Mouse (Mus musculus): ENCODE measurements around the gene Aebp1.
A peak's percentile ranks its signal among the peaks of the same experiment; 100 is the strongest.
"Not testable (repeated sequence)": the region's sequence is repeated elsewhere in the genome, so short reads cannot be mapped to it uniquely, and the experiment has no call there.

Aebp1 gene

GRCm38 (mm10) chr11:5873192-5873591 lies 11.4 kb downstream of the Aebp1 start:
- Histone ChIP-seq H3K9me3 (ENCODE audit: low read length) (no peaks in the 10 kb centered on the region), H3K4me1 (replicated peaks; ENCODE audit: low read depth, low read length) (peaks cover 68% of the 10 kb centered on the region)

GRCm38 (mm10) chr11:5877421-5877820 lies 15.7 kb downstream of the Aebp1 start:
- TF ChIP-seq NANOG (IDR thresholded peaks at IDR 0.05; ENCODE audit: borderline replicate concordance, low read length) (no peak), CTCF (conservative IDR thresholded peaks at IDR 0.05; ENCODE audit: low read length) (no peak), POU5F1 (IDR thresholded peaks at IDR 0.05; ENCODE audit: borderline replicate concordance, low read length) (no peak)
- peaks cover 46% of the 10 kb centered on the region for H3K36me3 ChIP-seq (ENCODE audit: insufficient read depth, low read length)
- H3K9me3 ChIP-seq (ENCODE audit: low read length), result no peaks in the 10 kb centered on the region
- H3K4me3 ChIP-seq (replicated peaks; ENCODE audit: low read length), result peak overlapping the region; percentile 85
- H3K4me1 ChIP-seq (replicated peaks; ENCODE audit: low read depth, low read length), result peaks cover 70% of the 10 kb centered on the region
- H3K27me3 ChIP-seq (ENCODE audit: insufficient read depth, low read length), result no peaks in the 10 kb centered on the region

More at GRCm38 (mm10) chr11:5873192-5873591, 11.4 kb downstream of the Aebp1 start:
- Histone ChIP-seq H3K4me3 (replicated peaks; ENCODE audit: low read length) (peak overlapping the region; percentile 32; the same call in 1 of the 2 replicates), H3K36me3 (ENCODE audit: insufficient read depth, low read length) (peaks cover 88% of the 10 kb centered on the region), H3K27me3 (ENCODE audit: insufficient read depth, low read length) (no peaks in the 10 kb centered on the region)
- TF ChIP-seq CTCF (conservative IDR thresholded peaks at IDR 0.05; ENCODE audit: low read length) (no peak), NANOG (IDR thresholded peaks at IDR 0.05; ENCODE audit: borderline replicate concordance, low read length) (no peak), POU5F1 (IDR thresholded peaks at IDR 0.05; ENCODE audit: borderline replicate concordance, low read length) (no peak)

- TF ChIP-seq CTCF (conservative IDR thresholded peaks at IDR 0.05; ENCODE audit: low read length), result no peak
- no peak for TF ChIP-seq NANOG (IDR thresholded peaks at IDR 0.05; ENCODE audit: borderline replicate concordance, low read length)
- TF ChIP-seq POU5F1 (IDR thresholded peaks at IDR 0.05; ENCODE audit: borderline replicate concordance, low read length), result no peak
- peaks cover 70% of the 10 kb centered on the region for H3K4me1 ChIP-seq (replicated peaks; ENCODE audit: low read depth, low read length)
Observed at GRCm38 (mm10) chr11:5877921-5878526, 16.3 kb downstream of the Aebp1 start, which contains the start of gene Pold2. Pold2 (minus strand) TSS chr11:5878292.

GRCm38 (mm10) chr11:5878661-5879060 lies 16.9 kb downstream of the Aebp1 start:
- Histone ChIP-seq H3K36me3 (ENCODE audit: insufficient read depth, low read length) (peaks cover 33% of the 10 kb centered on the region), H3K4me1 (replicated peaks; ENCODE audit: low read depth, low read length) (peaks cover 70% of the 10 kb centered on the region), H3K27me3 (ENCODE audit: insufficient read depth, low read length) (no peaks in the 10 kb centered on the region), H3K9me3 (ENCODE audit: low read length) (no peaks in the 10 kb centered on the region), H3K4me3 (replicated peaks; ENCODE audit: low read length) (peak overlapping the region; percentile 85)
- TF ChIP-seq POU5F1 (IDR thresholded peaks at IDR 0.05; ENCODE audit: borderline replicate concordance, low read length) (no peak), CTCF (conservative IDR thresholded peaks at IDR 0.05; ENCODE audit: low read length) (no peak), NANOG (IDR thresholded peaks at IDR 0.05; ENCODE audit: borderline replicate concordance, low read length) (no peak)

More at GRCm38 (mm10) chr11:5877921-5878526, 16.3 kb downstream of the Aebp1 start, which contains the start of gene Pold2:
- Histone ChIP-seq H3K9me3 (ENCODE audit: low read length) (no peaks in the 10 kb centered on the region), H3K27me3 (ENCODE audit: insufficient read depth, low read length) (no peaks in the 10 kb centered on the region), H3K36me3 (ENCODE audit: insufficient read depth, low read length) (peaks cover 40% of the 10 kb centered on the region), H3K4me3 (replicated peaks; ENCODE audit: low read length) (peak within 1 kb of the TSS; percentile 85)

- Histone ChIP-seq H3K36me3 (ENCODE audit: insufficient read depth, low read length) (peaks cover 21% of the 10 kb centered on the region), H3K4me3 (replicated peaks; ENCODE audit: low read length) (0 out of 2 replicates have a peak overlapping the region, but pooled peaks have one; percentile 85), H3K27me3 (ENCODE audit: insufficient read depth, low read length) (no peaks in the 10 kb centered on the region), H3K9me3 (ENCODE audit: low read length) (no peaks in the 10 kb centered on the region), H3K4me1 (replicated peaks; ENCODE audit: low read depth, low read length) (peaks cover 64% of the 10 kb centered on the region)
- TF ChIP-seq CTCF (conservative IDR thresholded peaks at IDR 0.05; ENCODE audit: low read length) (peak; percentile 93), NANOG (IDR thresholded peaks at IDR 0.05; ENCODE audit: borderline replicate concordance, low read length) (no peak), POU5F1 (IDR thresholded peaks at IDR 0.05; ENCODE audit: borderline replicate concordance, low read length) (no peak)
Observed at GRCm38 (mm10) chr11:5879905-5880304, 18.2 kb downstream of the Aebp1 start.

GRCm38 (mm10) chr11:5882518-5882917 lies 20.8 kb downstream of the Aebp1 start:
- Histone ChIP-seq H3K4me3 (replicated peaks; ENCODE audit: low read length) (no peak overlapping the region), H3K4me1 (replicated peaks; ENCODE audit: low read depth, low read length) (peaks cover 58% of the 10 kb centered on the region), H3K36me3 (ENCODE audit: insufficient read depth, low read length) (no peaks in the 10 kb centered on the region), H3K9me3 (ENCODE audit: low read length) (no peaks in the 10 kb centered on the region), H3K27me3 (ENCODE audit: insufficient read depth, low read length) (no peaks in the 10 kb centered on the region)
- no peak for TF ChIP-seq CTCF (conservative IDR thresholded peaks at IDR 0.05; ENCODE audit: low read length)
- no peak for TF ChIP-seq NANOG (IDR thresholded peaks at IDR 0.05; ENCODE audit: borderline replicate concordance, low read length)
- TF ChIP-seq POU5F1 (IDR thresholded peaks at IDR 0.05; ENCODE audit: borderline replicate concordance, low read length), result no peak

GRCm38 (mm10) chr11:5886187-5886586 lies 24.4 kb downstream of the Aebp1 start:
- Histone ChIP-seq H3K4me3 (replicated peaks; ENCODE audit: low read length) (no peak overlapping the region), H3K9me3 (ENCODE audit: low read length) (no peaks in the 10 kb centered on the region), H3K4me1 (replicated peaks; ENCODE audit: low read depth, low read length) (peaks cover 38% of the 10 kb centered on the region), H3K27me3 (ENCODE audit: insufficient read depth, low read length) (0 out of 2 replicates have a peak, but pooled peaks cover 6% of the 10 kb centered on the region), H3K36me3 (ENCODE audit: insufficient read depth, low read length) (no peaks in the 10 kb centered on the region)
- no peak for TF ChIP-seq POU5F1 (IDR thresholded peaks at IDR 0.05; ENCODE audit: borderline replicate concordance, low read length)
- TF ChIP-seq CTCF (conservative IDR thresholded peaks at IDR 0.05; ENCODE audit: low read length), result peak; percentile 80
- TF ChIP-seq NANOG (IDR thresholded peaks at IDR 0.05; ENCODE audit: borderline replicate concordance, low read length), result no peak

GRCm38 (mm10) chr11:5887250-5887649 lies 25.5 kb downstream of the Aebp1 start:
- Histone ChIP-seq H3K36me3 (ENCODE audit: insufficient read depth, low read length) (no peaks in the 10 kb centered on the region), H3K4me3 (replicated peaks; ENCODE audit: low read length) (peak overlapping the region; percentile 54), H3K9me3 (ENCODE audit: low read length) (no peaks in the 10 kb centered on the region), H3K27me3 (ENCODE audit: insufficient read depth, low read length) (peaks cover 9% of the 10 kb centered on the region; the same call in 1 of the 2 replicates), H3K4me1 (replicated peaks; ENCODE audit: low read depth, low read length) (peaks cover 38% of the 10 kb centered on the region)
- TF ChIP-seq NANOG (IDR thresholded peaks at IDR 0.05; ENCODE audit: borderline replicate concordance, low read length), result peak; percentile 82
- TF ChIP-seq POU5F1 (IDR thresholded peaks at IDR 0.05; ENCODE audit: borderline replicate concordance, low read length), result no peak

GRCm38 (mm10) chr11:5888563-5888962 lies 26.8 kb downstream of the Aebp1 start:
- not testable (repeated sequence) for H3K36me3 ChIP-seq (ENCODE audit: insufficient read depth, low read length); H3K9me3 ChIP-seq (ENCODE audit: low read length); H3K4me3 ChIP-seq (replicated peaks; ENCODE audit: low read length)
- H3K4me1 ChIP-seq (replicated peaks; ENCODE audit: low read depth, low read length), result peaks cover 33% of the 10 kb centered on the region
- peaks cover 15% of the 10 kb centered on the region; the same call in 1 of the 2 replicates for H3K27me3 ChIP-seq (ENCODE audit: insufficient read depth, low read length)

Data from E14TG2a.4 (cell line).